Mouse (Mus musculus): Measurements from ENCODE around the gene Brd3.

The Brd3 gene

GRCm38 (mm10) chr2:27396656-27397440 is 110.6 kb downstream of the Brd3 start:
- no peak for DNase-seq (ENCODE audit: low read depth)

Data from NIH3T3 (cell line).